Mouse (Mus musculus): ENCODE measurements around the gene Tril. TPM values are rescaled to one million over a fixed set of nuclear protein-coding genes. Genes with fewer than 3 reads are reported as not detected.

Gene Tril
- polyA plus RNA-seq (2017; shearing (Covaris generic)): not detected

GRCm38 (mm10) chr6:53820486-53820985 lies at the start of gene Tril:
TSS of gene Tril (minus strand) at chr6:53820830.
- ATAC-seq: no peak

GRCm38 (mm10) chr6:53863011-53863410 lies 42.4 kb upstream of the Tril start:
- ATAC-seq: no peak

- ATAC-seq: no peak
These were observed 38.5 kb upstream of the Tril start for GRCm38 (mm10) chr6:53859106-53859505.

GRCm38 (mm10) chr6:53857822-53858221 lies 37.2 kb upstream of the Tril start:
- no peak for ATAC-seq

GRCm38 (mm10) chr6:53856775-53857174 lies 36.1 kb upstream of the Tril start:
- ATAC-seq: no peak

GRCm38 (mm10) chr6:53854971-53855856 lies 34.6 kb upstream of the Tril start:
- no peak for ATAC-seq

GRCm38 (mm10) chr6:53854226-53854625 lies 33.6 kb upstream of the Tril start:
- ATAC-seq: no peak

- no peak for ATAC-seq
These were observed 32.9 kb upstream of the Tril start for GRCm38 (mm10) chr6:53853546-53853945.

GRCm38 (mm10) chr6:53844626-53845025 lies 24.0 kb upstream of the Tril start:
- ATAC-seq: no peak

GRCm38 (mm10) chr6:53825213-53825612 lies 4.6 kb upstream of the Tril start:
- no peak for ATAC-seq

GRCm38 (mm10) chr6:53821041-53821501 lies 441 bp upstream of the Tril start:
- no peak for ATAC-seq

- ATAC-seq: no peak
These were observed 707 bp downstream of the Tril start for GRCm38 (mm10) chr6:53819761-53820485.

GRCm38 (mm10) chr6:53818732-53819661 lies 1.6 kb downstream of the Tril start:
- ATAC-seq: no peak

- no peak for ATAC-seq
These were observed 2.3 kb downstream of the Tril start for GRCm38 (mm10) chr6:53818264-53818731.

GRCm38 (mm10) chr6:53817763-53818174 lies 2.9 kb downstream of the Tril start:
- ATAC-seq: no peak

GRCm38 (mm10) chr6:53816661-53817060 lies 4.0 kb downstream of the Tril start:
- ATAC-seq: no peak

GRCm38 (mm10) chr6:53815691-53816090 lies 4.9 kb downstream of the Tril start:
- no peak for ATAC-seq

- no peak for ATAC-seq
These were observed 6.4 kb downstream of the Tril start for GRCm38 (mm10) chr6:53814214-53814613.

- ATAC-seq: no peak
These were observed 8.4 kb downstream of the Tril start for GRCm38 (mm10) chr6:53812242-53812641.

GRCm38 (mm10) chr6:53808801-53809200 lies 11.8 kb downstream of the Tril start:
- no peak for ATAC-seq

- no peak for ATAC-seq
These were observed 13.4 kb downstream of the Tril start for GRCm38 (mm10) chr6:53807185-53807584.

GRCm38 (mm10) chr6:53806591-53807023 lies 14.0 kb downstream of the Tril start:
- ATAC-seq: no peak
